Mouse (Mus musculus): ENCODE measurements around the gene Rack1. TPM values are rescaled to one million over a fixed set of nuclear protein-coding genes. Genes with fewer than 3 reads are reported as not detected.
A peak's percentile ranks its signal among the peaks of the same experiment; 100 is the strongest.
"Not testable (repeated sequence)": the region's sequence is repeated elsewhere in the genome, so short reads cannot be mapped to it uniquely, and the experiment has no call there.

Rack1 gene
- total RNA-seq, 2 experiments from 2014 or later = 215 to 226 TPM

DNA sequence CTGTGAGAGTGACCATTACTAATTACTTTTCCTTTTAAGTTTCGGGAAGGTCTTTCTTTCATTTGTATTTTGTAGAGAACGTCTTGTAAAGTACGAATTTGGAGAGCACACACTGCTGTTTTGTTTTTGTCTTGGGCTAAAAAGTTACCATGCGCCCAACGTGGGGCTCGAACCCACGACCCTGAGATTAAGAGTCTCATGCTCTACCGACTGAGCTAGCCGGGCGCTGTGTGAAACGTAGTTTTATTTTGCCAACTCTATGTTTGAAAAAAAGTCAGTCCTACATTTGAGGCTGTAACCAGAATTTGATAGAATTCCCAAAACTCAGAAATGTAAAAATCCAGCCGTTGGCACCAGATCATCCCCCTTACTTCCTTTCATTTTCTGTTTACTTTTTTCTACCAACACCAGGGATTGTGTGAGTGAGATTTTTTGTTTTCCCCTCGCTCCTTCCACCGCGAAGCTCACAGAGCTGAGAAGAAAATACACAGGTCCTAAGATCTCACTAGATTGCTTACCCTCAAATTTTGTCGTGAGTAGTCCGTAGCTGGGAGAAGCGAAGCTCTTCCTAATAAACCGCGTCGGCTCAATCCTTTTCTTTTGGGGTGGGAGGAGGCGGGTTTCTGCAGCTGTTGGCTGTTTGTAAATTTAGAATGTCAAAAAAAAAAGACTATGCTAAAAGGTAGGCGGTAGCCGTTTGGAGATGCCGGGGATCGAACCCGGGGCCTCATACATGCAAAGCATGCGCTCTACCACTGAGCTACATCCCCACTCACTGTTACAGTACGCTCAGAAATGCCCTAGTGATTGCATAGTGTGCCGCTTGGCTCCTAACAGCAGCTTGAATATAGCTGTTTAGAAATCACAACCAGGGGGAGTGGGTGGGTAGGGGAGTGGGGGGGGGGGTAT, 33.9 kb downstream of the Rack1 start:
- intact Hi-C loops (cut with DNase I) = loop anchor here (1.0 to 2.0 kb wide), 3 partner anchors 10 to 22 kb away; no protein-coding TSS in a partner anchor
- DNase-seq (ENCODE audit: low spot score in 2 of 2) = peak; percentile 90 to 91

DNA sequence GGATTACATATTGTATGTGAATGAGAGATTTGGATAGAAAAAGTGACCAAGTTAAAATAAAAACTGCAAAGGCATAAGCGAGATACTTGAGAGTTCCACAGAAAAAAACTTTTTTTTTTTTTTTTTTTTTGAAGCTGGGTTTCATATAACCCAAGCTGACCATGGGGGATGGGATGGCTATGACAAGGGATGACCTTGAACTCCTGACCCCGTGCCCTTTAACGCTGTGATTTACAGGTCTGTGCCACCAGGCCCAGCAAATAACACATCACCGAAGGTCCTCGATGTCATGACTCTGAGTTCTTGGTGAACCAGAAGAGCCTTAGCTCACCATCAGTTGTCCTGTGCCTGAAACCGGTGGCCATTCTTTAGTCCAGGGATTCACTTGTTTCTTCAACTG, 35.8 kb downstream of the Rack1 start:
- intact Hi-C loops (cut with DNase I) = loop anchor here (2.0 kb wide), 1 partner anchor 17 kb away; no protein-coding TSS in a partner anchor
- DNase-seq (ENCODE audit: low spot score in 2 of 2) = no peak

DNA sequence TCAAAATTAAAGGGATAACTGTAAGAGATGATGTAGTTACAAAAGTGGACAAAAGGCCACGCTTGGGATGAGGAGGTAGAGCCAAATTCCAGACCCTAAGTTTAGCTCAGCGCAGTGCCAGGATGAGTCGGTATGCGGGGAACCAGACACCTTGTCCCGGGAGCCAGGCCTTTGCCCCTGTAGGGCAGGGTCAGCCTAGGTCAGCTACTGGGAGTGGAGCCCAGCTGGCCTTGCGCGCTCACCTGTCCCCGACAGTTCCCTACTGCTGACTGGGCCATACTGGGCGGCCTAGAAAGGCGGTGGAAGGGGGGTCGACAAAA, 36.8 kb downstream of the Rack1 start:
- DNase-seq (ENCODE audit: low spot score in 2 of 2) = no peak
- intact Hi-C loops (cut with DNase I) = no loop called here

DNA sequence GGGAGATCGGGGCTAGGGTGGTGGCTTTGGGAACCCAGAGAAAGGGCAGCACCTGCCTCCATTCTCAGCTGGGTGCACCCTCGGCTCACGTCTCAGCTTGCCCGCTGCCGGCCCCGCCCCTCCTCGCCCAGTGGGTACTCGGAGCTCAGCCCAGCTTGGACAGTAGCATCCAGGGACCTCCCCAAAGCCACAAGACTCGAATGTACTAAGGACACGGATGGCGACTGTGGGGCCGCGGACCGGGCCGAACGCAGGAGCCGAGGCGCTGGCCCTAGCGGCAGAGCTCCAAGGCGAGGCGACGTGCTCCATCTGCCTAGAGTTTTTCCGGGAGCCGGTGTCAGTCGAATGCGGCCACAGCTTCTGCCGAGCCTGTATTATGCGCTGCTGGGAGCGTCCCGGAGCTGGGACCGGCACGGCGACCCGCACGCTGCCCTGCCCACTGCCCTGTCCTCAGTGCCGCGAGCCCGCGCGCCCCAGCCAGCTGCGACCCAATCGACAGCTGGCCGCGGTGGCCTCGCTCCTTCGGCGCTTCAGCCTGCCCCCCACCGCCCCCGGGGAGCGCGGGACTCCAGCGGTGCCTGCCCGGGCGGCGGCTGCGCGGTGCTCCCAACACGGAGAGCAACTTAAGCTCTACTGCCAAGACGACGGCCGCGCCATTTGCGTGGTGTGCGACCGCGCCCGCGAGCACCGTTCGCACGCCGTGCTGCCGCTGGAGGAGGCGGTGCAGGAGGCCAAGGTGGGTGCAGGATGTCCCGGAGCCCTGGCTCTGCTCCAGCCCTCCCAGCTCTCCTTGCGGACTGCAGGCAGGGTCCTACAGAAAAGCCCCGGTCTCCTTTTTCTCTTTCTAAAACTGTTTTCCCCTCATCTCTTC, 37.4 kb downstream of the Rack1 start:
- DNase-seq (ENCODE audit: low spot score in 2 of 2) = peak; percentile 60 to 66
- intact Hi-C loops (cut with DNase I) = no loop called here

DNA sequence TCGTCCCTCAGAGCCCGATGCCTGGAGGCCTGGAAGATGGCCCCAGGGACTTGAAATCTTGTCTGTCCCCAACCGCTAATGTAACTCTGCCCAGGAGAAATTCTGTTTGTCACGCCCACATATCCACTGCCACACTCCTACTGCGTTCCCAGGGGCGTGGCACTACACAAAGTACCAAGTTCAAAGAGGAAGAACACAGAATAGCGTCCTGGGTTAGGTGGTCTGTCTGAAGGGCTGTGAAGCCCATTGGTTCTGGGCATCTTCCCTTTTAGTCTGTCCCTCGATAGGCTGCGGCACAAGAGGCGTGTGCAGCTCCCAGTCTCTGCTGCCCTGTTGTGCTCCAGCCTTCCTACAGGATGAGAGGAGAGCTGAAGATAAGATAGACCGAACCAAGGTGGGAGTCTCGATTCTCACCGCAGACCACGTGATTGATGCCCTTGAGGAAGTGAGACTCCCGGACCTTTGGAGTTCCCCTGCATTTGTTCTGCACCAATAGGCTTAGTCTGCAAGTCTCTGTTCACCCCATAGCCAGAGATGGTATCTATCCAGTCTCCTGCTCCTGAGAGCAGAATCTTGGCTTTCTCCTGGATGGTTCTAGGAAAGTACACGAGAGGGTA, 38.2 kb downstream of the Rack1 start:
- DNase-seq (ENCODE audit: low spot score in 2 of 2) = no peak
- intact Hi-C loops (cut with DNase I) = no loop called here

DNA sequence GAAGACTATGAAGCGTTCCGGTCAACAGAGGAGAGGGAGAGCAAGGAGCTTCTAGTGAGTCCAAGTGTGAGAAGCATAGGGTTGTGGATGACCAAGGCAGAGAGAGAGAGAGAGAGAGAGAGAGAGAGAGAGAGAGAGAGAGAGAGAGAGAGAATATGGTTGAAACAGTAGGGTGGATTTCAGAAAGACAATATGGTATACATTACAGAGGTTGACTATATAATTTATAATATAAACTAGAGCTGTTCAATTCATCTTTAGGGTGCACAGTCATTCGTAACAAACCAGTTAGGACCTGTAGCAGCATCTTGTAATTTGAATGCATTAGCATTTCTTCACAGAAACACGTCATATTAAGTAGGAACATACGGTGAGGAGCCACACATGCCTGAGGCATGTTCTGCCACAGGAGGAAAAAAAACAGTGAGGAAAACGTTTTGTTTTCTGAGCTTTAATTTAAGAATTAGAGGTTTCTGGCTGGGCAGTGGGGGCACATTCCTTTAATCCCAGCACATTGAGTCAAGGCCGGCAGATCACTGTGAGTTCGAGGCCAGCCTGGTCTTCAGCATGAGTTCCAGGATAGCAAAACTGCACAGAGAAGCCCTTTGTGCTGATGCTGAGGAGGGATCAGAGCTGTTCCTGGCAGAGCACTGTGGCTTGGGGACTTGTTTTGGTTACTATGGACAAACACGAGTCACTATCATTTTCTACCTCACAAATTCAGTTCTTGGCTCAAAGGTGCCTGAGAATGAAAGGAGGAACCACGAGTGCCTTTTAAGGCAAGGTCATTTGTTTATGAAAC, 38.9 kb downstream of the Rack1 start:
- intact Hi-C loops (cut with DNase I) = no loop called here
- no peak for DNase-seq (ENCODE audit: low spot score in 2 of 2)

DNA sequence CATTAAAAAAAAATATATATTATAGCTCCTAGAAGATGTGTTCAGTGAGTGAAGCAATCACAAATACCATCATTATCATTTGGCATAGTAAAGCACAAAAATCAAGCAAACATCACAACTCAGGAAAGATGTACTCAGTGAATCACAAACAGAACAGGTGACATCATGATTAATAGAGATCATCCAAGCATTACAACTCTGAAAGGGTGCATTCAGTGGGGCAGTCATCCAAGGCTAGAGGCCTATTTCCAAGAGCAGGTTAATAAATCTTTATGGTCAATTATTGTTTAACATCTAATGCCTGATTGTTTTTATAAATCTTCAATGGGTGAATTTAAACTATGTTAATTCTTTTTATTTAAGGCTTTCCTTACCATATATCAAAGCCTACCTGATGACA, 40.7 kb downstream of the Rack1 start:
- intact Hi-C loops (cut with DNase I) = no loop called here
- no peak for DNase-seq (ENCODE audit: low spot score in 2 of 2)

DNA sequence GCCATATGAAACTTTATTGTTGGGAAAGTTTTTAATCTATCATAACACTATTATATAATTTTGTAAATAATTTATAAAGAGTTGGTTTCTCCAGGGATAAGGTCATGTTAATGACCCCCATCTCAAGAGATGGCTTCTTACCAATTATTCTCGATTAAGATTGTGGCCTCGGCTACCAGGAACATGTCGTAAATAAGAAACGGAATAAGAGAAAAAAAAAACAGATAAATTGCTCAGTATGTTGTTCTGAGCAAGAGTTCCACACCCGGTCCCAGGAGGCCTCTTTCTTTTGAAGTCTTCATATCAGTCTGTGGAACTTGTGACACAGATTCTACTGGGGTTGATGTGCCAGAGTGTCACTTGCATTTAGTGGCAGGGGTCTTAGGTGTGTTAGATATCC, 41.1 kb downstream of the Rack1 start:
- DNase-seq (ENCODE audit: low spot score in 2 of 2) = no peak
- intact Hi-C loops (cut with DNase I) = no loop called here

DNA sequence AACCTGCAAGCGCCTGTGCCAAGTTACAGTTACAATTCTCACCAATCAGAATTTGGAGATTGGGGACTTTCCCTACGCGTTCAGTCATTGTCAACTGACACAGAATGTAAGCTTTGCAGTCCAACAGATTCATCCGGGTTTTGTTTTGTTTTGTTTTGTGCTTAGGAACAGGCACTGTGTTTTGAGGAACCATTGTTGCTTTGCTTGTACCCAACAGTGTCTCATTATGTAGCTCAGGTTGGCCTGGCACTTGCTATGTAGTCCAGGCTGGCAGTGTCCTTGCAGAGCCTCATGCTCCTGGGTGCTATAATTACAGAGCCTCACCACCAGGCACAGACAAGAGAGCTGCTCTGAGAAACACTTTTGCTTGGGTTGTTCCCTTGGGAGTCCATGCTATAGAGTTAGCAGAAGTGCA, 42.3 kb downstream of the Rack1 start:
- intact Hi-C loops (cut with DNase I) = no loop called here
- no peak for DNase-seq (ENCODE audit: low spot score in 2 of 2)

DNA sequence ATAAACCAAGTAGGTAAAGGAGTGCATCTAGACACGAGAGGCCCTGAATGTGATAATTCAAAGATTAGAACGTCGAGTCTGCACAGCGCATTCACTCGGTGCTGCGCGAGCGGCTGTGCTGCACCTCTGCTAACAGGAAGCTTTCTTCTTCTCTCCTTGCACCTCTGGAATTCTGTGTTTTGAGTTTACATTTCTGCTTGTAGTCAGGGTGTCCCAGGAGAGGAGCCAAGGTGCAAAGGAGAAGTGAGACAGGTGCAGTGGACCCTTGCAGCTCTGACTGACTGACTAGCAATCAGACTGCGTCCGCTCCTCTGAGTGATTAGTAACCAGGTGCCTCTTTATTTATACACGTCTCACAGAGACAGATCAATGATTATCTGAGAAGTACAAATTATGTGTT, 43.1 kb downstream of the Rack1 start:
- intact Hi-C loops (cut with DNase I) = no loop called here
- DNase-seq (ENCODE audit: low spot score in 2 of 2) = no peak

DNA sequence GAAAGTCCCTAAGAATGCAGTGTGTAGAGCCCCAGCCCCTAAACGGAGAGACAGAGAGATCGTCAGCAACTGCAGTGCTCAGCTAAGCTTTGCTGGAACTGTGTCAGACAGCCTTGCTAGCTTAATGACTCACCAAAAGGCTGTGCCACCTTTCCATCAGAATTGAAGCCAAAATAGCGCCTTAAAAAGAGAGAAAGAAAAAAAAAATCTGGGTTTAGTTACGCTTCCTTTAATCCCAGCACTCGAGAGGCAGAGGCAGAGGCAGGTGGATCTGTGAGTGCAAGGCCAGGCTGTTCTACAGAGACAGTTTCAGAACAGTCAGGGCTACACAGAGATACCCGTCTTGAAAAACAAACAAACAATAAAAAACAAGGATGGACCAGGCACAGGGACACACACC, 44.2 kb downstream of the Rack1 start:
- intact Hi-C loops (cut with DNase I) = no loop called here
- DNase-seq (ENCODE audit: low spot score in 2 of 2) = no peak

DNA sequence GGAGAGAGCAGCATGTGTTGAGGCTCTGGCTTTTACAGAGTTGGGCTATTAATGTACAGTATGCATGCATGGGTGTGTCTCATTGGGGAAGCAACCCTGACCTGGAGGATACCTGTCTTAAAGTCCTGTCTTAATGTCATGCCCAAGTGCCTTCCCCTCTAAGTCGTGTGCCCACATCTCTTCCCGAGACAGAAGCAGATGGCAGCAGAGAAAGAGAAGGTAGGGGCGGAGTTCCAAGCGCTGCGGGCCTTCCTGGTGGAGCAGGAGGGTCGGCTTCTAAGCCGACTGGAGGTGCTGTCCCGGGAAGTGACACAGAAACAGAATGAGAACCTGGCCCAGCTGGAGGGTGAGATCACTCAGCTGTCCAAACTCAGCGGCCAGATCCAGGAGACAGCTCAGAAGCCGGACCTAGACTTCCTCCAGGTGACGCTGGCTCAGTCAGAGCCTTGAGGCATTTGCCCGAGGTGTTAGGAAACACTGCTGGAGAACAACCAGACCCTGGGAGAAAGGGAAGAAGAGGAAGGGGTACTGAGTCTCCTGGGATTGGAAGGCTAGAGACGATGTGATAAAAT, 45.2 kb downstream of the Rack1 start:
- no peak for DNase-seq (ENCODE audit: low spot score in 2 of 2)
- intact Hi-C loops (cut with DNase I) = no loop called here

DNA sequence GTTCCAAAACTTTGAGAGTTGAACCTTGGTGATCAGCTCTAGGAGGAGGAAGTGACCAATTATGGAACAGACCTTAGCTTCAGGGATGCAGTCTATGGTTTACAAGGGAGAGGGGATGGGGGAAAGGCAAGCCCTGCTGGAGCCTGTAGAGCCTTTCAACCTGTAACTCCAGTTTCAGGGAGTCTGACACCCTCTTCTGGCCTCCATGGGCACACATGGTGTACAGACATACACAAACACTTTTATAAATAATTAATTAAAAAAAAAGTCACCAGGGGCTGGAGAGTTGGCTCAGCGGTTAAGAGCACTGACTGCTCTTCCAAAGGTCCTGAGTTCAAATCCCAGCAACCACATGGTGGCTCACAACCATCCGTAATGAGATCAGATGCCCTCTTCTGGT, 46.2 kb downstream of the Rack1 start:
- intact Hi-C loops (cut with DNase I); DNase-seq (ENCODE audit: low spot score in 2 of 2): not testable (repeated sequence)

DNA sequence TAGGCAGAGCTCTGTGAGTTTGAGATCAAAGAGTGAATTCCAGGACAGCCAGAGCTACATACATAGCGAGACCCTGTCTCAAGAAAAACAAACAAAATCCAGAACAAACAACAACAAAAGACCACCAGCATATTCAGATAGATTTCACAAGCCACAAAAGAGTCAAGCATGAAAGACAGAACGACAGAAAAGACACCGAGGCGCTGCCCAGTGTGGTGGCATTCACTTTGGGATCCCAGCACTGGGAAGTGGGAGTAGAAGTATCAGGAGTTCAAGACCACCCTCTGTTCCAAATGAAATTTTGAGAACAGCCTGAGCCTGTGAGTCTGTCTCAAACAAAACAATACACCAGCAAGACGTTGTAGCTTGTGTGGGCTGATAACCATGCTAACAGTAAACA, 46.7 kb downstream of the Rack1 start:
- intact Hi-C loops (cut with DNase I) = no loop called here
- DNase-seq (ENCODE audit: low spot score in 2 of 2) = no peak

DNA sequence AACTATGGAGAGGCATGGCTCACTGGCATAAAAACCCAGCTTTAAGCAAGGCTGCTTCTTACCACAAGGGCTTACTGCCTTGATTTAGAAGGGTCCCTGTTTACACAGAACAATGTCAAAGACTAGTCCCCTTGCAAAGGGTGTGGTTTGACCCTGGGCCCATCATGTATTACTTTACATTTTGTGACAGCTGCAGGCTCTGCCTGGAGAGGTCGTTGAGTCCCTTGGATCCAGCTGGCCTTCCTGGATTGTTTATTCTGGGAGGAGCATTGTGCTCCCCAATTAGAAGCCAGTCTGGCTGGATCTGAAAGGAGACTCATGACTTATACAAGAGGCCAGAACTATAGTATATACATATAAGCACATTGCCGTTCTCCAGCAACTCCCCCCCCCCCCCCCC, 50.1 kb downstream of the Rack1 start:
- intact Hi-C loops (cut with DNase I) = no loop called here
- no peak for DNase-seq (ENCODE audit: low spot score in 2 of 2)

DNA sequence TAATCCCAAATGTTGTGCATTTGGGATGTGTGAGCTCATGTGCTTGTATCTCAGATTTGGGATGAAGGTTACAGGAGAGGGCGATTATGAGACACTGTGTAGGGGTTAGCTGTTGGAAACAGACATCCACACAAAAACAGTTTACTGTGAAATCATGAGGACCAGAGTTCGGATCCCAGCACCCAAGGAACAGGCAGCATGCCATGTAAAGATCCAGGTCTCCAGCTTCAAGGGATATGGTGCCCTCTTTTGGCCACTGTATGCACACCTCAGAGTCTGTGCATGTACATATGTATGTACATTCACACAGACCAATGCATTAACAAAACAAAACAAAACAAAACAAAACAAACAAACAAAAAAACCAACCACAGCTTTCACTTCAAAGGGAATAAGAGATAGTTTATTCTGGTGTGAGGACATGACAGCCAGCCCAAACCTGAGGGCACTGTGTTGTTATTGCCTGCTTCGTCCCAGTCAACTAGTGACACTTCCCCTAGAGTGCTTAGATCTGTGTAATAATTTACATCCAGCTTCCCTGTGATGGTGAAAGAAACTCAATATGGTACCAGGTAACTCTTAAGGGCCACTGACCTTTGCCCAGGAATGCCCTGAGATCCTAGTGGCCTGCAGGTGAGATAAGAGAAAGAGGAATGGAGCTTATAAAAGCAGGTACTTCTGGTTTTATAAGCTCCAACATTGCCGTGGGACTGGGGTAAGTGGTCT, 51.3 kb downstream of the Rack1 start:
- DNase-seq (ENCODE audit: low spot score in 2 of 2) = no peak
- intact Hi-C loops (cut with DNase I) = no loop called here

DNA sequence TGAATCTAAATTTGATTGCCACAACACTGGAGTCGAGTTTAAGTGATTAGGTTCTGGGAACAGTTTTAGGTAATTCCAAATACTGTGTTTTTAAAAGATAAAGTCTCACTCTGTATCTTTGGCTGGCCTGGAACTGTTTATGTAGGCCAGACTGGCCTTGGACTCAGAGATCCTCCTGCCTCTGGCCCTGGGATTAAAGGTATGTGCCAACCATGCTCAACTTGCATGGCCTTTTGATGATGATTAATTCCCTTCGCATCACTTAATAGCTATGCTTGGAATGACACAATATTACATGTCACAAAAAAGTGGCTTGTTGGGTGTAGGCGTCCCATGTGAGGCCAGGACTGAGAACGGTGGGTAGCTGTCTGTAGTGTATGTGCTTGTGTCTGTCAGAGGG, 52.1 kb downstream of the Rack1 start:
- intact Hi-C loops (cut with DNase I) = no loop called here
- DNase-seq (ENCODE audit: low spot score in 2 of 2) = no peak

DNA sequence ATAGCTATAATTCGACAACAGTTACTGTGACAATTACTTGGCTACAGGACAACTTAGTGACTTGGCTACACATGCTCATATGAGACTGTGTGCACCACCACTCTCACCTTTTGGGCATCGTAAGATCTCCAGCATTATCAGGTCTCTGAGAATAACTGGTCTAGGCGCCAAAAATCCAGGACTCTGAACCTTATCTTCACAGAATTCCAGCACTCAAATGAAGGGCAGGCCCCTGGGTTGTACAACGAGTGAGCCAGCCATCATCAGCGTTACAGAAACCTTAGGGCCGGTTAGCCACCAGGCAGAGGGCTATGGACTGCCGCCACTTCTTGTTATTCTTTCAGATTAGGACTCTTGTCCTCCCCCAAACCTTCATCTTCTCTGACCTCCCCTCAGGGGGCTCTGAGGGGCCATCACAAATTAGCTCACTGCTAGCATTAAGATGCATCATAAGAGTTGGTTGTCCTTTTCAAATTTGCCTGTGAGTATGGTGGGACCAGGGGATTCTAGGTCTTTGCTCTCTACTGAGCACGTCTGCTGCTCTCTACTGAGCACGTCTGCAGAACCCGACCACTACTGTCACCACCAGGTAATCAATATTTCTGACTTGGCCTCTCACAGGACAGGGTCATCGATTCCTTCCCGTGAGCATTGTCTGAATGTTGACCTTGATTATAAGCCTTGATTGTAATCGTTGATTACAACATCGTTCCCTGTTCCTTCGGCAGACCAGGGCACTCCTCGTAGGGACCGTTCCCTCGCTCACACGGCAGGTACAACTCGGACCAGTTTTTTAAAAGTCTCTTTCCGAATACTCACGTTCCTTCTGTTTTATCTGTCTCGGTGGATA, 52.7 kb downstream of the Rack1 start:
- no peak for DNase-seq (ENCODE audit: low spot score in 2 of 2)
- intact Hi-C loops (cut with DNase I) = no loop called here

Data from left cerebral cortex, postnatal 36 days (tissue).